Mouse (Mus musculus) large intestine, adult 2 months (tissue): ENCODE data around the gene Msl1. TPM values are rescaled to one million over a fixed set of nuclear protein-coding genes. Genes with fewer than 3 reads are reported as not detected.

ENCODE experiments used
- DNase-seq: peaks from one replicate; pipeline ENCODE4 v3.0.0-alpha.2; 2012; ENCODE audit warnings: low read depth, low spot score
- WGBS: fragments of 180-500 bp; shearing (Covaris S2); methylation state at CpG from one replicate; pipeline ENCODE4 v1.1.7; 2018; 5-methylcytosine and 5-hydroxymethylcytosine counted together
- polyA plus RNA-seq: library from polyadenylated mRNA; depleted of rRNA; stranded (reverse); fragments of >200 nt; gene quantifications from 2 replicates; pipeline ENCODE4 v1.2.3, GENCODE M21; 2012; rRNA removed

The Msl1 gene
- polyA plus RNA-seq = 22.1 and 32.3 TPM in 2 replicates

GRCm38 (mm10) chr11:98795015-98795713 is at the start of gene Msl1:
Msl1 (plus strand) TSS chr11:98795516.
- under 1% methylated on average over 81 of the region's 89 CpGs for WGBS
- no peak for DNase-seq

- no peak for DNase-seq
- 25% methylated on average over 12 of the region's 12 CpGs for WGBS
Measured at GRCm38 (mm10) chr11:98745932-98746853, 49.1 kb upstream of the Msl1 start.

DNA sequence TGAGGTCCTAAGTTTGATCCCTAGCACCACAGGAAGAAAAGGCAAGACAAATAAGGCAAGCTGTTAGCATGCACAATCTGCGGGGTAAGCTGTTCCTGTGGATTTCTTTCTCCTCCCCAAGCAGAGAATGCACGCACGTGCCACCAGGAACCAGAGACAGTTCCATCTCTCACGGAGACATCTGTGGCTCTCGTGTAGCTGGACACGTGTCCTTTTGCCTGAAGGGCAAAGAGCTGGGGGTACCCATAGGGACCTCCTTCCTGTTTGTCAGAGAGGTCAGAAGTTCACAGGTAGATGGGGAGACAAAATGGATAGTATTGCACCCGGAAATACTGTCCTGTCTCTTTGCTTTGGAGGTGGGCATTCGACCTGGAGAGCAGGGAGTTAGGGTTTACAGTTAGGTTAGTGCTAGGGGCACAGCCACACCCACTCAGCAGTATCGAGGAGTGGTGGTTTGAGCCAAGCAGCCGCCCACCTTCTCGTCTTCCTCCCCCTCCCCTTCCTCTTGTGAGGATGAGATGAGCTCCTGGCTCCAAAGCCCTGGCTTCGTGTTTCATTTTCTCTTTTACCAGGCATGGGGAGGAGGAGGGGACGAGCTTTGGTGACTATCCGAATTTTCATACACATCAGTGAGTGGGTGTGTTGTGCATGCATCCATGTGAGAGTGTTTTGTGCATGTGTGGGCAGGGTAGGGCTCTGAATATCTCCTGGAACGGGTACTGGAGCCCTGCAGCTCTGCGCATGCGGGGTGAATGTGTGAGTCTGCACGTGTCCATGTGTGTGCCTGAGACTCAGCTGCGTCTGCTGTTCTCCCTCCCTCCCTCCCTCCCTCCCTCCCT is 48.2 kb upstream of the Msl1 start:
- no peak for DNase-seq
- 3% methylated on average over 19 of the region's 19 CpGs for WGBS

DNA sequence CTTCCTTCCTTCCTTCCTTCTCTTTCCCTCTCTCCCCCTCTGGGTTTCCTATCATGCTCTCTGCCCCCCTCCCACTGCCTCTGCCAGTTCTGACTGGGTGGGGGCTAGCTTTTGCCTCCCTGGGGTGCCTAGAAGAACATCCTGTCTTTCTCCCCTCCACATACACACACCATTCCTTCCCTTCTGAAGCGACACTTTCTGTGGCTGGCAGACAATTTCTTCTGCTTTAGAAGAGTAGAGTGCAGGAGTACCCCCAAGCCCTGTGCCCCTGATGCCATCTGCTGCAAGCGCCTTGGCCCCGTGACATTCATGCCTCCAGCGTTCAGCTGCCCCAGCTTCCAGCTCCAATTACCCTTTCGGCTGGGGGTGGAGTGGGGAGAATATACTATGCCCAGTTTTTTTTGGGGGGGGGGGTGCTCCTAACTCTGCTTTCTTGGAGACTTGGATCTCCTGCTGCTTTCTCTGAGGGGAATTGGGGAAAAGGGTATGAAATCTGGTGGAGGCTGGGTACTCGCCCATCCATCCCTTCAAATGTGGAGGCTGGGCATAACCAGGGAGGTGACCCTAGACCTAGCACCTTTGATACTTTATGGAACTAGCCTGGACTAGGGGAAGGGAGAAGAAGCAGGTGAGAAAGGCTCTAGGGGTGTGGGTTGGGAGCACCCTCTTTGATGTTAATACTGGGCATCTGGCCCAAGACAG is 47.4 kb upstream of the Msl1 start:
- DNase-seq = no peak
- WGBS = 12% methylated on average over 6 of the region's 6 CpGs

DNA sequence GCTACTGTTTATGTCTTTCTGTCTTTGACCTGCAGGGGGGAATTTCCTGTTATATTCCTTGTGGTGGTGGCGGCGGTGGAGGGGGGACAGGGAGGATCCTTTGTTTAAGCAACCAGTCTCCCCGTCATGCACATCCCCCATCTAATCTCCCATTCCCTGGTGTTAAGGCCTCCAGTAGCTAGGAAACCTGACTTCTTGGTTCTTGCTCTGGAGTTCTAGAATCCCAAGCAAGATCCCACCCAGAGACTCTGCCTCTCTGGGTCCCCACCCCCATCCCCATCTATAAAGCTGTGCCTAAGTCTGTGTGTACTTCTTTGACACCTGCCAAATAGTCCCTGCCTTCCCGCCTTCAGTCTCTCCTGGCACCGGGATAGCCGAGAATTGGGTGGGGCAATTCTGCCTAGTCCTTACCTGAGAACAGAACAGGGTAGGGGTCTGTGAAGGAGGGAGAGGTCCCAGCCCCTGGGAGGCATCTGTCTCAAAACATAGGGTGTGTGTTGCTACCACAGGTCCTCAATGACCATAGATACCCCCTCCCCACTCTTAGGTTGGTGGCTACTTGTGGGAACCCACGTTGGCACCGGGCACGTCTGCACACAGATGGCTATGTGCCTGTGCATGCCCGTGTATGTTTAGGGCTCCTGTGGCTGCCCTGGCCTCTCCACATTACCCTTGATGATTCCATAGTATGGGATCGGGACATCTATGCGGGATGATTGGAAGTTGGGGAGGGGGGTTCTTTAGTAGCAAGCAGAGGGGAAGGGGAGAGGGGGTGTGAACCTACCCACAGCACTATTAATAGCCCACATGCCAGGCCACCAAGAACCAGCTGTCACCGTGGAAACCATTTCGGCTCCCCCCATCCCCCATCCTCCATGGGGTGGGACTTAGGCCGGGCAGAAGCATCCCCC is 46.6 kb upstream of the Msl1 start:
- 17% methylated on average over 15 of the region's 15 CpGs for WGBS
- DNase-seq = no peak

DNA sequence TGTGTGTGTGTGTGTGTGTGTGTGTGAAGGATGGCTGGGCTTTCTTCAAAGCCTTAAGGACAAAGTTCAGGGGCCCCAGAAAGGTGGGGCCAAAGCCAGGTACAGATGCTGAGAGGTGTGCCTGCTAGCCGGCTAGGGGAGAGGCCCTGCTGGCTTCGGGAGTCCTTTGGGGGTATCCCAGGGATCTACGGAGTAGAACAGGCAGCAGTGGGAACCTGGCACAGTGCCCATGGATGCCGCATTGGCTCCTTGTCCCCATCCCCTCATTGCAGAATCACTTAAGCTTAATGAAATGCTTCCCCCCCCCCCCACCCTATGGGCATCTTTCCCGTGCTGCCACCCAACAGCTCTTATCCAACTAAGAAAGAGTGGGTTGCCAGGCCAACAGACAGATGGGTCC is 45.6 kb upstream of the Msl1 start:
- 17% methylated on average over 5 of the region's 5 CpGs for WGBS
- DNase-seq = no peak

- WGBS = 7% methylated on average over 17 of the region's 17 CpGs
- no peak for DNase-seq
Measured at GRCm38 (mm10) chr11:98750351-98751201, 44.7 kb upstream of the Msl1 start.

DNA sequence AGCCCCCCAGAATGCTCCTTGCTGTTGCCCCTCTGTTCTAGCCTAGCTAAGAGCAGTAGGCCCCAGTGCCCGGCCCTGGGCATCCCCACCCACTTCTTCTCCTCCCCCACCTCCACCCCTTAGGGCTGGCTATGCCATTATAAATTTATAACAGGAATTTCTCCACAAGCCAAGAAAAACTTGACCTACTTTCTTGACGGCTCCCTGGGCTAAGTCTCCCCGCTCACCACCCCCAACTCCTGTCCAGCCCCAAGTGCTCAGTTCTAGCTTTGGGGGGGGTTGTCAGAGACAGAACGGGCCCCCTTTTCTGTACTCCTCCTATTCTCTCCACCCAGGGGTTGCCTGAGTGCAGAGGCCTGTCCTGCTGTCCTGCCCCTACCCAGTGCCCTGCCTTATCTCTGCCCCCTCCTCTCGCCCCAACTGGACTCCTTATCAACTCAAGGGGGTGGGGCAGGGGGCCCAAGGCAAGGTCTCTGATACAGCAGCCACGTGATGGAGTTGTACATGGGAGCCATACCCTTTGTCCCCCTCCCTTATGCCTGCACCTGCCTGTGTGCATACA is 44.0 kb upstream of the Msl1 start:
- DNase-seq = no peak
- 8% methylated on average over 6 of the region's 6 CpGs for WGBS

- WGBS = 36% methylated on average over 10 of the region's 10 CpGs
- DNase-seq = no peak
Measured at GRCm38 (mm10) chr11:98752562-98753140, 42.7 kb upstream of the Msl1 start.

DNA sequence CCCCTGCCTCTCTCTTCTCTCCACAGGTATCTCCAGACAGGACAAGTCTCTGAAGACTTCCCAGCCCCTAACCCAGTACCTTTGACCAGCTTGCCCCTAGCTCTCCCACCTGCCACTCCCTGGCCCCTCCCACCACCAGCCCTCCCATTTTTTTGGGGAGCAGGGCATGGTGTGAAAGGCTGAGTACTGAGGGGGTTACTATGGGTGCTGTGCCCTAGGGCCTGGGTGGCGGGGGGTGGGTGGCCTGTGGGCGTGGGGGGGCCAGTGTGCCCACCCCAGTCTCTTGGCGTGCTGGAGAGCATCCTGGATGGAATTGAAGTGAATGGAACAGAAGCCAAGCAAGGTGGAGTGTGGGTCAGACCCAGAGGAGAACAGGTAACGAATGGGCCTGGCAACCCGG is 42.1 kb upstream of the Msl1 start:
- no peak for DNase-seq
- WGBS = 65% methylated on average over 5 of the region's 5 CpGs

- DNase-seq = no peak
- 20% methylated on average over 9 of the region's 9 CpGs for WGBS
Measured at GRCm38 (mm10) chr11:98754151-98754620, 41.1 kb upstream of the Msl1 start.

GRCm38 (mm10) chr11:98754621-98755181 is 40.6 kb upstream of the Msl1 start:
- DNase-seq = no peak
- 16% methylated on average over 7 of the region's 7 CpGs for WGBS

- DNase-seq = no peak
Measured at GRCm38 (mm10) chr11:98755726-98756380, 39.5 kb upstream of the Msl1 start.

DNA sequence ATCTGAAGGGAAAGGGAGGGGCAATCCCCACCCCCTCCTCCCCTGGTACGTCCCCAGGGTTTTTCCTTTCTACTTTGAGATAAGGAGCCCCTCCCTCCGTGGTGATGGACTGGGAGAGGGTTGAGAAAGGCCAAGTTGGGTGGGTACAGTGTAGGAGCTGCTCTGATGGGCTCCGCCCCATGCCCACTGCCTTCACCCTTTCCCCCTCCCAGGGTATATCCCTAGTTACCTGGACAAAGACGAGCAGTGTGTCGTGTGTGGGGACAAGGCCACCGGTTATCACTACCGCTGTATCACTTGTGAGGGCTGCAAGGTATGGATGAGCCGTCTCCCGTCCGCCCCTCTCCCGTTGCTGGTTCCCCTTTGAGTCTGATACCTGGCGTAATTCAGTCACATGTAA is 38.6 kb upstream of the Msl1 start:
- no peak for DNase-seq
- 85% methylated on average over 12 of the region's 12 CpGs for WGBS

More at GRCm38 (mm10) chr11:98755726-98756380, 39.5 kb upstream of the Msl1 start:
- WGBS = 96% methylated on average over 6 of the region's 6 CpGs

DNA sequence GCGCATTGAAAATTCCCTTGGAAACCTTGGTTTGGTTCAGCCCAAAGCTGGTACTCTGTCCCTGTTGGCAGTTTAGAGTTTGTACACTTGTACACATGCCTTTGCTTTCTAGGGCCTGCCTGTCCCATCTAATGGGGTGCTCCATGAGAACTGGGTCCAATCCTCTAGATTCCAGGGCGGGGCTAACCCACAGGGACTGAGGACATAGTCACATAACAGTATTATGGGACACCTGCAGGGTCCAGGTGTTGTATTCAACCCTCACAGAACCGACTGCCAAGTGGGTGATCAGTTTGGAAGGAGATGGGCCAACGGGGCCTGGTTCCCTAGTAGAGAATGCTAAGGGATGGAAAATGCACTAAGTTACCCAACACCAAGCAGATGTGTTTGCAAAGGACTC is 33.4 kb upstream of the Msl1 start:
- no peak for DNase-seq
- WGBS = 80% methylated on average over 4 of the region's 4 CpGs
